ENCODE assay signal across 11 mouse cellular contexts in the genomic region with DNA sequence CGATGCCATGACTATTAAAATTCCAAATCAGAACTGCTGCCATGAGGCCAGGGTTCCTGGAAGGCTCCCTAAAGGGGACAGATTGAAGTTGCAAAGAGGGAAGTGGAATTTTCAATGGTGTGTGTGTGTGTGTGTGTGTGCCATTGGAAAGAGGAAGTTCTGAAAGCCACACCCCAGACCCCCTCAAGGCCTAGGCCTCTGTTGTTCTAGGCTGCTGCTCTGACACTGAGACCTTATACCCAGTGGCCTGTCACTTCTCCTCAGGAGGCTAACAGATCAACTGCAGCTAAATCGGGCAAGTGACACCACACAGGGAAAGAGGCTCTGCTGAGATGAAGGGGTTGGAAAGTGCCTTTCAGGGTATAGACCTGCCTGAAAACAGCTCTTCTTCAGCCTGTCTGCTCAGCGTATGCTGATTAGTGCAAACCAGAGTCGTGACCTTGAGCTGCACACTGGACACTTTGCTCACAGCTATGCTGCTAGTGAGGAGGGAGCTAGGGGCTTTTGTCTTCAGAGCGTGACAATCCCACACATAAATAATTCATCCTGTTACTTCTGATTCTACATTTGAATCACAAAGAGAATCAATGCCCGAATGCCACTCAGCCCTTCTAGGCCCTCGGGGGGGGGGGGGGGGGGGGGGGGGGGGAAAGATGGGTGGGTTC.
A peak's percentile ranks its signal among the peaks of the same experiment; 100 is the strongest.
DNase-seq lines count a peak whose midpoint lies in the region; TF ChIP-seq lines count a peak whose summit lies in the region.
"Had no signal": no experiment of that assay in that cellular context is flagged by ENCODE, and none has a peak within 500 bp of the region (broad histone marks: within the 10 kb centered on the region; RNA-seq: fewer than 3 reads in every experiment).

No protein-coding gene starts in this region.

- no peaks in the 10 kb centered on the region for H3K79me2 ChIP-seq in liver, adult 2 months (ENCODE audit: control insufficient read depth, insufficient read depth, low read length)

- WGBS in forebrain, embryonic 10.5 days, result 69% methylated on average over 6 of the region's 7 CpGs
- WGBS in liver, adult 2 months, result 76% methylated on average over 7 of the region's 7 CpGs
- 32% methylated on average over 7 of the region's 7 CpGs for WGBS in olfactory bulb, adult 2 months

- H3K27ac ChIP-seq in layer of hippocampus, adult 2 months, result peak overlapping the region; percentile 59; the same call in 1 of the 2 replicates
- H3K27ac ChIP-seq in forebrain, embryonic 10.5 days, result peak overlapping the region; percentile 65; the same call in 1 of the 2 replicates
- no peak overlapping the region for H3K27ac ChIP-seq in liver, adult 2 months (replicated peaks; ENCODE audit: insufficient read depth, low read depth, low read length)
- peak overlapping the region; percentile 24; the same call in 1 of the 2 replicates for H3K27ac ChIP-seq in olfactory bulb, adult 2 months (ENCODE audit: insufficient read depth, low read depth, low read length)
- H3K27ac ChIP-seq: hindbrain, embryonic 15.5 days; liver, embryonic 14.5 days had no signal

- H3K9ac ChIP-seq in liver, adult 2 months (ENCODE audit: low read depth, low read length), result no peak overlapping the region
- H3K9ac ChIP-seq: hindbrain, embryonic 15.5 days; liver, embryonic 14.5 days had no signal

- no peak overlapping the region for H3K4me3 ChIP-seq in layer of hippocampus, adult 2 months
- no peak overlapping the region for H3K4me3 ChIP-seq in forebrain, embryonic 10.5 days
- H3K4me3 ChIP-seq in liver, adult 2 months (ENCODE audit: insufficient read depth, low read depth, low read length), result no peak overlapping the region
- H3K4me3 ChIP-seq in olfactory bulb, adult 2 months (ENCODE audit: insufficient read depth, low read depth, low read length), result no peak overlapping the region
- H3K4me3 ChIP-seq: hindbrain, embryonic 15.5 days had no signal

- TF ChIP-seq POLR2A in liver, adult 2 months (IDR thresholded peaks at IDR 0.05; ENCODE audit: extremely low read depth, insufficient read depth, low read length), result no peak
- no peak for TF ChIP-seq POLR2A in olfactory bulb, adult 2 months (IDR thresholded peaks at IDR 0.05; ENCODE audit: insufficient read depth, low read depth, low read length)

- no peak for TF ChIP-seq CTCF in layer of hippocampus, adult 2 months (conservative IDR thresholded peaks at IDR 0.05)
- no peak for TF ChIP-seq CTCF in liver, adult 2 months (IDR thresholded peaks at IDR 0.05; ENCODE audit: low read depth, low read length)
- TF ChIP-seq CTCF in olfactory bulb, adult 2 months (IDR thresholded peaks at IDR 0.05; ENCODE audit: insufficient read depth, low read depth, low read length), result no peak

- no peak for DNase-seq in layer of hippocampus, adult 2 months (ENCODE audit: low spot score in 2 of 2)
- DNase-seq in layer of hippocampus, postnatal 25 days (ENCODE audit: extremely low spot score in 1 of 2, low spot score in 1 of 2), result no peak
- DNase-seq in forebrain, embryonic 10.5 days (ENCODE audit: extremely low spot score, low spot score), result no peak
- peak; percentile 1 for DNase-seq in liver, adult 2 months (ENCODE audit: extremely low read depth, low read depth, low spot score)
- no peak for DNase-seq in thymus, postnatal 25 days
- DNase-seq in kidney, postnatal 25 days, result no peak
- DNase-seq in gastrocnemius, adult 18-20 months (ENCODE audit: low spot score), result no peak
- DNase-seq: cerebellum, adult 2 months had no signal

- H3K9me3 ChIP-seq in forebrain, embryonic 10.5 days, result no peaks in the 10 kb centered on the region
- H3K9me3 ChIP-seq: hindbrain, embryonic 15.5 days had no signal

- no peaks in the 10 kb centered on the region for H3K27me3 ChIP-seq in forebrain, embryonic 10.5 days (ENCODE audit: poor library complexity, severe bottlenecking)
- no peaks in the 10 kb centered on the region for H3K27me3 ChIP-seq in liver, adult 2 months (ENCODE audit: control insufficient read depth, insufficient read depth, low read length)
- H3K27me3 ChIP-seq: hindbrain, embryonic 15.5 days had no signal

- no peaks in the 10 kb centered on the region for H3K36me3 ChIP-seq in forebrain, embryonic 10.5 days (replicated peaks)
- H3K36me3 ChIP-seq in liver, adult 2 months (ENCODE audit: control insufficient read depth, insufficient read depth, low read length), result no peaks in the 10 kb centered on the region
- H3K36me3 ChIP-seq: hindbrain, embryonic 15.5 days had no signal

- peaks cover 5% of the 10 kb centered on the region for H3K4me1 ChIP-seq in forebrain, embryonic 10.5 days
- H3K4me1 ChIP-seq in liver, adult 2 months (ENCODE audit: control insufficient read depth, insufficient read depth, low read length), result no peaks in the 10 kb centered on the region
- H3K4me1 ChIP-seq in olfactory bulb, adult 2 months (ENCODE audit: control insufficient read depth, insufficient read depth, low read length), result peaks cover 4% of the 10 kb centered on the region
